Mouse (Mus musculus) lung, adult 18-20 months (tissue): ENCODE data around the gene Tnfsf15.

ENCODE experiments used
- DNase-seq, 2 experiments: peaks; one replicate each; pipeline ENCODE4 v3.0.0; 2022; ENCODE audit warnings: mixed read lengths in 2 of 2

Gene Tnfsf15

GRCm38 (mm10) chr4:63744693-63745171 lies at the start of gene Tnfsf15:
TSS of gene Tnfsf15 (minus strand) at chr4:63745113.
- peak; percentile 82 to 84 for DNase-seq

- no peak for DNase-seq
These were observed 47.4 kb upstream of the Tnfsf15 start for GRCm38 (mm10) chr4:63792328-63792727.

GRCm38 (mm10) chr4:63785466-63785865 lies 40.6 kb upstream of the Tnfsf15 start:
- no peak for DNase-seq

DNA sequence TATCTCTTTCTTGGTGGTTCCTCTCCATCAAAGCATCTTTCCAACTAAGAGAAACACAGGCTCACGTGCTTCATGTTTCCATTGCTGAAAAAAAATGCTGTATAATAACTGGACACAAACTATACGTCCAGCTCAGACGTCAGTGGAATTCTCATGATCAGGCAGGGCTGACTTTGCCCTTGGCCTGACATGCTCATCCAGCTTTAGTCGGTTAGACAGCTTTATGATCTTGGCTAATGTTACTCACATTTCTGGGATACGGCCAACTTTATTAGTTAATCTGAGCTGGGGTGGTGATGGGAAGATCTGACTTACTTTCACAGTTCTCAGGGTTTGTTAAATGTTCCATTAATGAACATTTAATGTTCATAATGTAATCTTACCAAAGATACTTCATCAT lies 38.9 kb upstream of the Tnfsf15 start:
- no peak for DNase-seq

- DNase-seq = no peak
These were observed 38.2 kb upstream of the Tnfsf15 start for GRCm38 (mm10) chr4:63782970-63783613.

DNA sequence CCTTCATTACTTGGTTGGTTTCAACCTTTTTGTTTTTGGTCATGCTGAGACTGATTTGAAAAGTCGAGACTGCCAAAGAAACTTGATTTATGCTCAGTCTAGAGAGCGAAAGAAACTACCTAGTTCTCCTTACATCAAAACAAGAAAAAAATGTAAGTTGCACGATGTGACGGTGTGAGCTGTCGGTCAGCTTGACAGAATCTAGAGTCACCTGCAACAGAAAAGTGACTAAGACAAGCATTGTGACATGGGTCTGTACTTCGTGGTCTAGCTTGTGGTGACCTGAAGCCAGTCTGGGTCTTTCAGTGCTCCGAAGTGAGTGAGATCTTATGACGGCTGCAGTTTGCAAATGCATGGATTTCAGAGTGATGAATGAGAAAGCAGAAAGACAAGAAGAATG lies 32.3 kb upstream of the Tnfsf15 start:
- DNase-seq = no peak

- DNase-seq = no peak
These were observed 28.6 kb upstream of the Tnfsf15 start for GRCm38 (mm10) chr4:63773306-63774090.

DNA sequence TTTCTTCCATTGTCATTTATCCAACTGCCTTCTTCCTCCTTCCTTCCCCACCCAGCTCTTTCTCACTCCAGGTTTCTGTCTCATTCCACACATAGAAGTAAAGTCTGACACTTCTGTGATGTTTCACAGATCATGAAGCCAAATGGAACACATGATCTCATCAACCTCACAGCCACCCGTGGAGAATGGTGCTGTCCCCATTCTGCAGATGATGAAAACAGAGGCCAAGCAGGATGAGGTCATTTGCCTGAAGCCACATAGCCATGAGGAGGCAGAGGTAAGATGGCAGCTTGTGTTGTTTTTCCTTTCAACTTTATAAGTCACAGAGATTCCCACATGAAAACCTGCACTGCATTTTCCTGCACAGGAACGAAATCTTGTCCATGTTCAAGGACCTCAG lies 27.6 kb upstream of the Tnfsf15 start:
- no peak for DNase-seq

- DNase-seq = no peak
These were observed 26.4 kb upstream of the Tnfsf15 start for GRCm38 (mm10) chr4:63771291-63771690.

DNA sequence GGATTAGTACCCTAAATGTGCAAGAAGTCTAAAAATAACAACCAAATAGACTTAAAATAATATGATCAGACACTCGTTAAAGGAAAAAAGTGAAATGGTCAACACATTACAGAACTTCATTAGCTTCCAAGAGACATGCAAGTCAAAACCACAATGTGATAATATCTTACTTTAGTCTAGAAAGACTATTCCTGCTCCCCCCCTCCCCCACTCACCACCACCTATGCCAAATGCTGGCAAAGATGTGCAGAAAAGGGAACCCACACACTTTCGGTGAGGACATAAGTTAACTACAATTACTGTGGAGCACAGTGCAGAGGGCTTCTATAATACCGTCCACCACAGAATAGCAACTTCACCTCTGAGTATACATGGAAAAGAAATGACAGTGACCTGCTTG lies 24.2 kb upstream of the Tnfsf15 start:
- no peak for DNase-seq

DNA sequence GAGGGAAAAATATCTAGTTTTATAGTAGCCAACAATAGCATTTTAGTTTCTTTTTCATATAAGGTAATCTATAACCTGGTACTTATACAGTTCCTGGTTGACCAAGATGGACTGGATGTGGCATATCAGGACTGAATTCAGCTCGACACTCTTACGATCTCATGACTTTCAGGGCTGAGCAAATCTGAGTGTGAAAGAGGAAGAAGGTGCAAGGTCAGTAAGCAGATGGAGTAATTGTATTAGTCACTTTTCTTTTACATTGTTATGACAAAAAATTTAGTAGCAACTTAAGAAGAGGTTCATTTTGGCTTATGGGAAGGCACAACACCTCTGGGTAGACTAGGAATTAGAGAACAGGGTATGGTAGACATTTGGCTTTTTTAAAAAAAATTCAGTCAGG lies 20.1 kb upstream of the Tnfsf15 start:
- no peak for DNase-seq

- no peak for DNase-seq
These were observed 15.0 kb upstream of the Tnfsf15 start for GRCm38 (mm10) chr4:63759931-63760330.

DNA sequence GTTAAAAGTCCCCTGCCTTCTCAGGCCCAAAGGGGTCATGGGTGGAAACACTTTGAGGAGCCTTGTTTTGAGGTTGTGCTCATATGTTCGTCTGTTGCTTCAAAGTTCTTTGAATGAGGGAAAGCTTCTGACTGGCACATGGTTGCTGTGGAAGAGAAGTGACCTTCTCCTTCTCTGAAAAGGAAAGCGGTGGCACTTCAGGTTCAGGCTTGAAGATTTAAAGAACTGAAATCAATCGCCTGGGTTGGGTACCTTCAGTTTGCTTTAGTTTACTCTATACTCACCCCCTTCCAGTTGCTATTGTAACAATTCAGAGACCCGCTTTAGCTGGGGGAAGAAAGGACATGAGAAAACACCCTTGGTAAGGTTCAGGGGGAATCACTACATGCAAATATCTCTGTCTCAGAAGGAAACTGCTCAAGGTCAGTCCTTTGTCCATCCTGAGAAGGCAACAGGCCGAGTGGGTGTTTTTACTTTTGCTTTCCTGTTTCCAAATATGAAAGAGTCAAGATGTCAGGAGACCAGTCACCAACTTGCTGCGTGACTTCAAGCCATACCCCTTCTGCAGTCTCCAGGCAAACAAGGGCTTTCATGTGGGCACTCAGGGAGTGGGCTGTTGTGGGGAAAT lies 12.7 kb upstream of the Tnfsf15 start:
- no peak for DNase-seq

GRCm38 (mm10) chr4:63756072-63756471 lies 11.2 kb upstream of the Tnfsf15 start:
- DNase-seq = no peak

- DNase-seq = no peak
These were observed 9.6 kb upstream of the Tnfsf15 start for GRCm38 (mm10) chr4:63754467-63755020.

DNA sequence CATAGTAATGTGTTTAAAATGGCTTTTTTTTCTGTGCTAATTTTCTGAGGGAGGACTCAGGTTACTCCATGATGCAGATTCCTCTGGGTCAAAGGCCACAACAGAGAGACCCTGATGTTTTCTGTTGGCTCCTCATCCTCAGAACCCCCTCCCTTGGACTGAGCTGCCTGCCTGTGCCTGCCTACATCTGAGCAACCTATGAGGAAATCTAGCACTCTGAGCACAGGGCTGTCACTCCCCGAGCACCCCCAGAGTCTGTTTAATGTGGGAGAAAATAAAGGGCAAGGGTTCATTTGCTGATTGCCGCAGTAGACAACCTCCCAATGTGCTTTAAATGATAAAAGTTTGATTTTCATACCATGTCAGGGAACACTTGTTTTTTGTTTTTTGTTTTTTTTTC lies 8.9 kb upstream of the Tnfsf15 start:
- no peak for DNase-seq

DNA sequence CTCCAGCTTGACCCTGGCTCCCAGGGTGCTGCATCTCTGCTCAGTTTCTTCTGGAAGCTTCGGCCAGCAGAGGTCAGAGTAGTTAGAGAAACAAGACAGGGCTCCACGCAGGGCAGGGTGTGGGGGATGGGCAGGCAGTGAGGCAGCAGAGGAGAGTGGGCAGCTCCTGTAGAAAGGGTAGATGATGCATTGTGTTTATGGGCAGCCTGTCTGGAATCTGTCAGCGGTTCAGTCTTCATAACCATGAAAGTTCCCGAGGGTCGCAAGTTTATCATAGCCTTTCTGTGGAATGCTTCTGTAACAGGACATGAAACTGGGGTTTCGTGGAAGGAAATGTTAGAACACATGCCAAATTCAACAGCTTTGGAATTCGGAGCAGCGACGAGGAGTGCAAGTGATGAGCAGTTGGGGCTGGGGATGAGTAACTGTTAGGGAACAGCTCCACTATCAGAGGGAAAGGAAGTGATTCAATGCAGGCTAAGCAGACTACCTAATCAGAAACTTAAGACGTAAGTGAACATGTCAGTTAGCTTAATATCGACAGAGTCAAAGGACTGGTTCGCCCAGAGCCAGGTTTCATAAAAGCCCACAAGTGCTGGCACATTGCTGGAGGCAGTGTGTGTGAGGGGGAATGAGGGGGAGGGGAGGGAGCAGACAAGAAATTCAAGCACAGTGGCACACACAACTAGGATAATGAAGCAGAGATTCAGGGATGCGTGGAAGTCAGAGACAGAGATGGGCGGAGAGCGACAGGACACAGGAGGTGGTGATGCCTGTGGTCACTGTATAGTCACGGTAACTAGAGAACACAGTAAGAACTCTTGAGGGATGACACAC lies 8.0 kb upstream of the Tnfsf15 start:
- peak; percentile 54 to 60 for DNase-seq

DNA sequence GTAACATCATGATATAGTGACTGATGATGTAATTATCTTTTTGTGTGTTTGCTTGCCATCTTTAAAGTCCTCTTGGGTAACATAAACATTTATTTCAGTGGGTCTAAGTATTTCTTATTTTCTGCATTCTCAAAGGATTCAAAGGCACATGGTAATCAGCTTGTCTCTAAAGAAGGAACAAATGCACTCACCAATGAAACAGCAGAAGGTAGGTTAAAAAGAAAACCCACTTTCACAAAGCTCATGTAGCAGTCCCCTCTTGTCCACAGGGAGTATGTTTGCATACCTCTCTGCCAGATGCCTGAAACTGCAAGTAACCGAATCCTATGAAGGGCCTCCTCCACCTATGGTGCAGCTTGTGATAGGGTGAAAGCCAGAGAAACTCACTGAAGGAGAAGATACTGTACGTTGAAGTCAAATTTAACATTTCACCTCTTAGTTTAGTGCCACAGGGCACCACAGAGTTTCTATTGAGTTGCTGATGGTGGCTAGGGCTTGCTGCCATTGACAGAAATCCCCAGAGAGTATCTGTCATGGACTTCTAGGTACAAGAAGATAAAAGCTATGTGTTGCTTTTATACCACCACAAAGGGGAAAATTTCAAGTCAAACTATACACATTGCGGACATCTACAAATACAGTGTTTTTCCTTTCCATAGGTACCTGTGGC lies 3.3 kb upstream of the Tnfsf15 start:
- DNase-seq = no peak

DNA sequence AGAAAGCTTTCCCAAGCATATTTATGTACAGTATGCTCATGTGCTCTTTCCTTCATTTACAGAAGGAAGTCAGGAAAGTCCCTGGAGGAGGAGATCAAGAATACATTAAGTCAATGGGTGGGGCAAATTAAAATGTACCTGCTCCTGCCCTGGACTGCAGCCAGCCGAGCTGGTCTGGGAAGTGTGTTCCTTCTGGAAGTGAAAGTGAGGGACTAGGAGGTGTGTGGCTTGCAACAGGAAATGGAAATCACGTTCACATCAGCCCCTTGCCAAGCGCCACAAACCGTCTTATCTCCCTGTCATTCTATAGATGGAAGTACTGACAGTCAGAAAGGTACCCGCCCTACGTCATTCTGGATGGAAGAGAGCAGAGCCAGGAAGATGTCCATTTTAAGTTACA lies 358 bp upstream of the Tnfsf15 start:
- peak; percentile 78 to 84 for DNase-seq

GRCm38 (mm10) chr4:63743660-63744059 lies 1.3 kb downstream of the Tnfsf15 start:
- DNase-seq = peak; percentile 25 to 53

DNA sequence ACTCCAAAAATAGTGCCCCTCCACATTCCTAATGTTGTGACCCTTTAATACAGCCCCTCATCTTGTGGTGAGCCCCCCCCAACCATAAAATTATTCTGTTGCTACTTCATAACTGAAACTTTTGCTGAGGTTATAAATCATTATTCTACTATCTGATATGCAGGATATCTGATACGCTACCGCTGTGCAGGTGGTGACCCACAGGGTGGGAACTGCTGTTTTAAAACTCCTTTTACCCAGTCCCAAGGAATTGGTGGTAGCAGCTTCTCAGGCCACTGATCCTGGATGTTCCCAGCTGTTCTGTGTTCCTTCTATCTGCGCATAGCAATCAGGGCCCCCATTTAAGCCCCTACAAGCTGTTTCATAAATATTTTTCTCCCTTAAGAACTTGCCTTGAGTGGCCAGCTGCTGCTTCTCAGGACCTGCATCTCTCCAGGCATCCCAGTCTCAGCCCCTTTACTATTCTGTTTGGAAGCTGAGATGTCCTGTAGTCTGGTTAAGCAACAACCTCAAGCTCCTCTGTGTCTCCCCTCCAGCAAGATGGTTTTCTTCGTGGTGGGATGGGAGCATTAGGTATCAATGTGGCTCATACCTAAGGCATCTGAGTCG lies 2.0 kb downstream of the Tnfsf15 start:
- no peak for DNase-seq

GRCm38 (mm10) chr4:63742101-63742500 lies 2.8 kb downstream of the Tnfsf15 start:
- DNase-seq = peak; percentile 62 to 74
